Mouse (Mus musculus) hindbrain, embryonic 14.5 days (tissue): ENCODE results near the gene Nckap1l. TPM values are rescaled to one million over a fixed set of nuclear protein-coding genes. Genes with fewer than 3 reads are reported as not detected.
"Not testable (repeated sequence)": the region's sequence is repeated elsewhere in the genome, so short reads cannot be mapped to it uniquely, and the experiment has no call there.

Experiments
- ATAC-seq: fragments of 200-750 bp; cut with Nextera tagmentation; 2 replicates; pipeline ENCODE4 v1.8.0; 2017; ENCODE audit warnings: moderate number of reproducible peaks, mild to moderate bottlenecking, moderate TSS enrichment, moderate library complexity; ENCODE audit not compliant: low FRiP score
- DNase-seq: peaks from one replicate; pipeline ENCODE4 v3.0.0-alpha.2; 2015; ENCODE audit warnings: low spot score
- H3K27ac ChIP-seq: fragments of 300-500 bp; sonication (generic); 2 replicates; pipeline ENCODE4 v1.5.1; 2014; ENCODE audit warnings: mild to moderate bottlenecking, moderate library complexity
- H3K27me3 ChIP-seq: fragments of 300-500 bp; sonication (generic); 2 replicates; pipeline ENCODE4 v1.6.1; 2014; ENCODE audit warnings: mild to moderate bottlenecking, low read length, mixed read lengths; ENCODE audit not compliant: control insufficient read depth, insufficient read depth
- H3K36me3 ChIP-seq: fragments of 300-500 bp; sonication (generic); replicated peaks from 2 replicates; pipeline ENCODE4 v1.6.1; 2014; ENCODE audit not compliant: control insufficient read depth, insufficient read depth
- H3K4me1 ChIP-seq: fragments of 300-500 bp; sonication (generic); replicated peaks from 2 replicates; pipeline ENCODE4 v1.6.1; 2014; ENCODE audit warnings: antibody characterized with exemption, low read length, mixed read lengths; ENCODE audit not compliant: control insufficient read depth, insufficient read depth
- H3K4me2 ChIP-seq: fragments of 300-500 bp; sonication (generic); replicated peaks from 2 replicates; pipeline ENCODE4 v1.6.1; 2014; ENCODE audit warnings: mild to moderate bottlenecking, moderate library complexity
- H3K4me3 ChIP-seq: fragments of 300-500 bp; sonication (generic); replicated peaks from 2 replicates; pipeline ENCODE4 v1.5.1; 2014; ENCODE audit warnings: mild to moderate bottlenecking, low read length
- H3K9ac ChIP-seq: fragments of 300-500 bp; sonication (generic); 2 replicates; pipeline ENCODE4 v1.6.1; 2014
- H3K9me3 ChIP-seq: fragments of 300-500 bp; sonication (generic); 2 replicates; pipeline ENCODE4 v1.6.1; 2016; ENCODE audit warnings: low read length; ENCODE audit not compliant: control insufficient read depth
- WGBS: fragments of 180-500 bp; shearing (Covaris S2); extraction: QIAGEN DNeasy Blood & Tissue Kit; methylation state at CpG from one replicate; pipeline ENCODE4 v1.1.7; 2014; 5-methylcytosine and 5-hydroxymethylcytosine counted together
- polyA plus RNA-seq: library from polyadenylated mRNA; unstranded; fragments of >200 nt; fragmentation: Nextera tagmentation; extraction: Ambion mirVana; gene quantifications from 2 replicates; pipeline ENCODE4 v1.2.1, GENCODE M21; 2014

The Nckap1l gene
- polyA plus RNA-seq, result 2.0 and 2.2 TPM in 2 replicates

GRCm38 (mm10) chr15:103453551-103454218 is at the start of gene Nckap1l:
Gene Nckap1l (plus strand): TSS chr15:103453794.
- H3K9me3 ChIP-seq, result no peaks in the 10 kb centered on the region
- H3K4me3 ChIP-seq, result no peak within 1 kb of the TSS
- H3K9ac ChIP-seq, result no peak within 1 kb of the TSS
- no peaks in the 10 kb centered on the region for H3K4me1 ChIP-seq
- DNase-seq (no peak), ATAC-seq (no peak)
- 87% methylated on average over 13 of the region's 13 CpGs for WGBS
- no peak within 1 kb of the TSS for H3K4me2 ChIP-seq
- H3K36me3 ChIP-seq, result no peaks in the 10 kb centered on the region
- no peaks in the 10 kb centered on the region for H3K27me3 ChIP-seq
- H3K27ac ChIP-seq, result no peak within 1 kb of the TSS

GRCm38 (mm10) chr15:103405586-103405985 is 48.0 kb upstream of the Nckap1l start:
- H3K4me2 ChIP-seq, H3K9ac ChIP-seq, DNase-seq, ATAC-seq, H3K36me3 ChIP-seq, H3K9me3 ChIP-seq, H3K27me3 ChIP-seq, H3K4me1 ChIP-seq, H3K4me3 ChIP-seq, H3K27ac ChIP-seq: not testable (repeated sequence)
- WGBS, result 87% methylated on average over 2 of the region's 3 CpGs

GRCm38 (mm10) chr15:103427017-103427416 is 26.6 kb upstream of the Nckap1l start:
- no peak overlapping the region for H3K4me3 ChIP-seq
- peak overlapping the region; percentile 51; the same call in 1 of the 2 replicates for H3K27ac ChIP-seq
- no peaks in the 10 kb centered on the region for H3K36me3 ChIP-seq
- no peak overlapping the region for H3K4me2 ChIP-seq
- no peaks in the 10 kb centered on the region for H3K9me3 ChIP-seq
- H3K27me3 ChIP-seq, result no peaks in the 10 kb centered on the region
- 0 out of 2 replicates have a peak, but pooled peaks cover 3% of the 10 kb centered on the region for H3K4me1 ChIP-seq
- WGBS, result 32% methylated on average over 2 of the region's 2 CpGs
- DNase-seq (peak; percentile 25), ATAC-seq (no peak)
- H3K9ac ChIP-seq, result no peak overlapping the region

- Histone ChIP-seq H3K27ac (no peak within 1 kb of the TSS), H3K9me3 (no peaks in the 10 kb centered on the region), H3K4me1 (0 out of 2 replicates have a peak, but pooled peaks cover 3% of the 10 kb centered on the region), H3K27me3 (no peaks in the 10 kb centered on the region), H3K4me2 (no peak within 1 kb of the TSS), H3K36me3 (no peaks in the 10 kb centered on the region), H3K4me3 (no peak within 1 kb of the TSS), H3K9ac (no peak within 1 kb of the TSS)
- ATAC-seq (no peak), DNase-seq (no peak)
- WGBS, result 92% methylated on average over 16 of the region's 16 CpGs
Measured at GRCm38 (mm10) chr15:103430241-103430640, 23.4 kb upstream of the Nckap1l start, which contains the start of gene Gtsf1. Gene Gtsf1 (minus strand): TSS chr15:103430470.

- not testable (repeated sequence) for H3K4me1 ChIP-seq, H3K27me3 ChIP-seq, ATAC-seq, H3K27ac ChIP-seq, H3K36me3 ChIP-seq, H3K4me3 ChIP-seq, H3K9ac ChIP-seq, H3K9me3 ChIP-seq, DNase-seq, H3K4me2 ChIP-seq
- WGBS, result 88% methylated on average over 4 of the region's 4 CpGs
Measured at GRCm38 (mm10) chr15:103445966-103446365, 7.6 kb upstream of the Nckap1l start.

GRCm38 (mm10) chr15:103448369-103448768 is 5.2 kb upstream of the Nckap1l start, which contains the start of gene Gtsf2:
Gene Gtsf2 (minus strand): TSS chr15:103448469.
- Histone ChIP-seq H3K9ac (no peak within 1 kb of the TSS), H3K27me3 (no peaks in the 10 kb centered on the region), H3K27ac (no peak within 1 kb of the TSS), H3K36me3 (no peaks in the 10 kb centered on the region), H3K4me2 (no peak within 1 kb of the TSS), H3K4me1 (no peaks in the 10 kb centered on the region), H3K4me3 (no peak within 1 kb of the TSS), H3K9me3 (no peaks in the 10 kb centered on the region)
- ATAC-seq (no peak), DNase-seq (no peak)
- WGBS, result 29% methylated on average over 3 of the region's 3 CpGs

GRCm38 (mm10) chr15:103454449-103454848 is 855 bp downstream of the Nckap1l start:
- Histone ChIP-seq H3K4me2 (no peak overlapping the region), H3K9ac (no peak overlapping the region), H3K4me1 (no peaks in the 10 kb centered on the region), H3K36me3 (no peaks in the 10 kb centered on the region), H3K27me3 (no peaks in the 10 kb centered on the region), H3K27ac (no peak overlapping the region), H3K4me3 (no peak overlapping the region), H3K9me3 (no peaks in the 10 kb centered on the region)
- ATAC-seq (no peak), DNase-seq (no peak)
- 89% methylated on average over 6 of the region's 6 CpGs for WGBS

- no peak overlapping the region for H3K4me3 ChIP-seq
- WGBS, result 68% methylated on average over 7 of the region's 7 CpGs
- H3K4me2 ChIP-seq, result no peak overlapping the region
- DNase-seq (no peak), ATAC-seq (no peak)
- no peak overlapping the region for H3K27ac ChIP-seq
- H3K9ac ChIP-seq, result no peak overlapping the region
- no peaks in the 10 kb centered on the region for H3K4me1 ChIP-seq
- no peaks in the 10 kb centered on the region for H3K9me3 ChIP-seq
- H3K27me3 ChIP-seq, result no peaks in the 10 kb centered on the region
- no peaks in the 10 kb centered on the region for H3K36me3 ChIP-seq
Measured at GRCm38 (mm10) chr15:103462539-103463261, 9.1 kb downstream of the Nckap1l start.

GRCm38 (mm10) chr15:103471488-103472194 is 18.0 kb downstream of the Nckap1l start:
- WGBS, result 85% methylated on average over 7 of the region's 7 CpGs
- ATAC-seq (no peak), DNase-seq (no peak)
- H3K27ac ChIP-seq, result no peak overlapping the region
- H3K4me3 ChIP-seq, result no peak overlapping the region
- H3K36me3 ChIP-seq, result no peaks in the 10 kb centered on the region
- H3K9ac ChIP-seq, result no peak overlapping the region
- H3K4me2 ChIP-seq, result no peak overlapping the region
- no peaks in the 10 kb centered on the region for H3K27me3 ChIP-seq
- no peaks in the 10 kb centered on the region for H3K9me3 ChIP-seq
- no peaks in the 10 kb centered on the region for H3K4me1 ChIP-seq
